Mouse (Mus musculus) heart, postnatal 0 days (tissue): ENCODE measurements around the gene Unc119b.

ENCODE experiments used
- CTCF ChIP-seq: IDR thresholded peaks from 2 replicates; pipeline ENCODE4 v1.5.1; 2016; ENCODE audit warnings: antibody characterized with exemption, control low read depth, low read depth
- EP300 ChIP-seq: IDR thresholded peaks from 2 replicates; pipeline ENCODE4 v1.6.1; 2016; ENCODE audit warnings: antibody characterized with exemption, low read depth

DNA sequence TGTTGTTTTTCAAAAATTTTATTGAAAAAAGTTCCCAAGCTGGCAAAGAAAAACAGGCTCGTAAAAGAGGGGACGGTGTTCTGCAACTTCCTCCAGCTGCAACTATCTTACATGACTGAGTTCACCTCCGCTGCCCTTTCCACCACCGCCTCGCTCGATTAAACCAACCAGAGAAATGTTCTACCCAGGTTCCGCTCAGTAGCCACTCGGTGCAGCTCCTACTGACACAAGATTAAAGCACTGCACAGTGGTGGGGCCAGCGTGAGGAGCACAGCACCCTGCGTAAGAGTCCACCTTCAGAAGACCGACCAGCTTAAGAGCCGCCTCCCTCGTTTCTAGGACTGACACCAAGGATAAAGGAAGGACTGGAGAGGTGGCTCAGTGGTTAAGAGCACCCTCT, 16.7 kb upstream of the Unc119b start:
- TF ChIP-seq CTCF (no peak), EP300 (no peak)
